Mouse (Mus musculus): ENCODE results near the gene Dapk2. TPM values are rescaled to one million over a fixed set of nuclear protein-coding genes. Genes with fewer than 3 reads are reported as not detected.

Gene Dapk2
- polyA plus RNA-seq, 1 experiment from 2014 or later: 16.9 TPM

- H3K9me3 ChIP-seq (ENCODE audit: control insufficient read depth): no peaks in the 10 kb centered on the region
- no peak overlapping the region for H3K4me2 ChIP-seq (replicated peaks; ENCODE audit: low read depth)
- H3K27me3 ChIP-seq (replicated peaks; ENCODE audit: control insufficient read depth, insufficient read depth, low read length): no peaks in the 10 kb centered on the region
- no peak overlapping the region for H3K27ac ChIP-seq (ENCODE audit: low read depth, low read length)
- 60% methylated on average over 2 of the region's 2 CpGs for WGBS
- ATAC-seq: no peak
- H3K9ac ChIP-seq (ENCODE audit: low read depth, low read length): no peak overlapping the region
- H3K36me3 ChIP-seq (ENCODE audit: control insufficient read depth, insufficient read depth): no peaks in the 10 kb centered on the region
- no peak for TF ChIP-seq CTCF (IDR thresholded peaks at IDR 0.05; ENCODE audit: low read depth)
- 0 out of 2 replicates have a peak, but pooled peaks cover 6% of the 10 kb centered on the region for H3K4me1 ChIP-seq (replicated peaks; ENCODE audit: control insufficient read depth, insufficient read depth, low read length)
- no peak overlapping the region for H3K4me3 ChIP-seq (ENCODE audit: low read depth, low read length)
These were observed 103.7 kb downstream of the Dapk2 start for GRCm38 (mm10) chr9:66261741-66262140.

- H3K27ac ChIP-seq (ENCODE audit: low read depth, low read length): no peak overlapping the region
- no peaks in the 10 kb centered on the region for H3K9me3 ChIP-seq (ENCODE audit: control insufficient read depth)
- 0 out of 2 replicates have a peak, but pooled peaks cover 6% of the 10 kb centered on the region for H3K4me1 ChIP-seq (replicated peaks; ENCODE audit: control insufficient read depth, insufficient read depth, low read length)
- TF ChIP-seq CTCF (IDR thresholded peaks at IDR 0.05; ENCODE audit: low read depth): no peak
- no peak overlapping the region for H3K4me2 ChIP-seq (replicated peaks; ENCODE audit: low read depth)
- no peaks in the 10 kb centered on the region for H3K27me3 ChIP-seq (replicated peaks; ENCODE audit: control insufficient read depth, insufficient read depth, low read length)
- H3K9ac ChIP-seq (ENCODE audit: low read depth, low read length): no peak overlapping the region
- no peak overlapping the region for H3K4me3 ChIP-seq (ENCODE audit: low read depth, low read length)
- no peak for ATAC-seq
- no peaks in the 10 kb centered on the region for H3K36me3 ChIP-seq (ENCODE audit: control insufficient read depth, insufficient read depth)
- 84% methylated on average over 2 of the region's 2 CpGs for WGBS
These were observed 105.7 kb downstream of the Dapk2 start for GRCm38 (mm10) chr9:66263701-66264100.

- H3K4me1 ChIP-seq (replicated peaks; ENCODE audit: control insufficient read depth, insufficient read depth, low read length): 0 out of 2 replicates have a peak, but pooled peaks cover 6% of the 10 kb centered on the region
- H3K27ac ChIP-seq (ENCODE audit: low read depth, low read length): peak overlapping the region; percentile 70; the same call in 1 of the 2 replicates
- TF ChIP-seq CTCF (IDR thresholded peaks at IDR 0.05; ENCODE audit: low read depth): no peak
- H3K4me3 ChIP-seq (ENCODE audit: low read depth, low read length): no peak overlapping the region
- H3K27me3 ChIP-seq (replicated peaks; ENCODE audit: control insufficient read depth, insufficient read depth, low read length): no peaks in the 10 kb centered on the region
- no peaks in the 10 kb centered on the region for H3K9me3 ChIP-seq (ENCODE audit: control insufficient read depth)
- no peak overlapping the region for H3K4me2 ChIP-seq (replicated peaks; ENCODE audit: low read depth)
- ATAC-seq: no peak
- WGBS: 34% methylated on average over 2 of the region's 2 CpGs
- no peaks in the 10 kb centered on the region for H3K36me3 ChIP-seq (ENCODE audit: control insufficient read depth, insufficient read depth)
- no peak overlapping the region for H3K9ac ChIP-seq (ENCODE audit: low read depth, low read length)
These were observed 107.6 kb downstream of the Dapk2 start for GRCm38 (mm10) chr9:66265645-66266044.

GRCm38 (mm10) chr9:66266237-66267170, 108.5 kb downstream of the Dapk2 start:
- no peak overlapping the region for H3K9ac ChIP-seq (ENCODE audit: low read depth, low read length)
- TF ChIP-seq CTCF (IDR thresholded peaks at IDR 0.05; ENCODE audit: low read depth): no peak
- no peak overlapping the region for H3K4me2 ChIP-seq (replicated peaks; ENCODE audit: low read depth)
- ATAC-seq: peak; percentile 76
- peak overlapping the region; percentile 70 for H3K27ac ChIP-seq (ENCODE audit: low read depth, low read length)
- H3K4me3 ChIP-seq (ENCODE audit: low read depth, low read length): no peak overlapping the region
- H3K27me3 ChIP-seq (replicated peaks; ENCODE audit: control insufficient read depth, insufficient read depth, low read length): no peaks in the 10 kb centered on the region
- 0 out of 2 replicates have a peak, but pooled peaks cover 8% of the 10 kb centered on the region for H3K4me1 ChIP-seq (replicated peaks; ENCODE audit: control insufficient read depth, insufficient read depth, low read length)
- WGBS: 28% methylated on average over 5 of the region's 5 CpGs
- no peaks in the 10 kb centered on the region for H3K36me3 ChIP-seq (ENCODE audit: control insufficient read depth, insufficient read depth)
- H3K9me3 ChIP-seq (ENCODE audit: control insufficient read depth): no peaks in the 10 kb centered on the region

- Histone ChIP-seq H3K9ac (ENCODE audit: low read depth, low read length) (no peak overlapping the region), H3K4me3 (ENCODE audit: low read depth, low read length) (no peak overlapping the region), H3K9me3 (ENCODE audit: control insufficient read depth) (no peaks in the 10 kb centered on the region), H3K4me1 (replicated peaks; ENCODE audit: control insufficient read depth, insufficient read depth, low read length) (0 out of 2 replicates have a peak, but pooled peaks cover 12% of the 10 kb centered on the region), H3K27ac (ENCODE audit: low read depth, low read length) (no peak overlapping the region), H3K4me2 (replicated peaks; ENCODE audit: low read depth) (no peak overlapping the region), H3K27me3 (replicated peaks; ENCODE audit: control insufficient read depth, insufficient read depth, low read length) (no peaks in the 10 kb centered on the region), H3K36me3 (ENCODE audit: control insufficient read depth, insufficient read depth) (no peaks in the 10 kb centered on the region)
- WGBS: 88% methylated on average over 4 of the region's 4 CpGs
- TF ChIP-seq CTCF (IDR thresholded peaks at IDR 0.05; ENCODE audit: low read depth): peak; percentile 33; the same call in 1 of the 2 replicates
- ATAC-seq: no peak
These were observed 110.8 kb downstream of the Dapk2 start for GRCm38 (mm10) chr9:66268804-66269203.

- no peaks in the 10 kb centered on the region for H3K27me3 ChIP-seq (replicated peaks; ENCODE audit: control insufficient read depth, insufficient read depth, low read length)
- peaks cover 13% of the 10 kb centered on the region; the same call in 1 of the 2 replicates for H3K4me1 ChIP-seq (replicated peaks; ENCODE audit: control insufficient read depth, insufficient read depth, low read length)
- H3K36me3 ChIP-seq (ENCODE audit: control insufficient read depth, insufficient read depth): no peaks in the 10 kb centered on the region
- no peak overlapping the region for H3K4me3 ChIP-seq (ENCODE audit: low read depth, low read length)
- no peak overlapping the region for H3K9ac ChIP-seq (ENCODE audit: low read depth, low read length)
- no peaks in the 10 kb centered on the region for H3K9me3 ChIP-seq (ENCODE audit: control insufficient read depth)
- peak; percentile 31 for TF ChIP-seq CTCF (IDR thresholded peaks at IDR 0.05; ENCODE audit: low read depth)
- 79% methylated on average over 4 of the region's 4 CpGs for WGBS
- H3K4me2 ChIP-seq (replicated peaks; ENCODE audit: low read depth): no peak overlapping the region
- no peak overlapping the region for H3K27ac ChIP-seq (ENCODE audit: low read depth, low read length)
- ATAC-seq: no peak
These were observed 112.0 kb downstream of the Dapk2 start for GRCm38 (mm10) chr9:66270038-66270437.

Measured in intestine, postnatal 0 days (tissue).